Mouse (Mus musculus) heart, adult 2 months (tissue): ENCODE measurements around the gene Spcs3.

ENCODE experiments used
- CTCF ChIP-seq: fragments of 200-600 bp; IDR thresholded peaks from 2 replicates; pipeline ENCODE4 v1.8.1; 2022; ENCODE audit warnings: antibody characterized with exemption, mild to moderate bottlenecking, moderate library complexity
- EP300 ChIP-seq: fragments of 200-500 bp; IDR thresholded peaks from 2 replicates; pipeline ENCODE4 v1.6.1; 2011; ENCODE audit warnings: low read depth, low read length, control low read depth; ENCODE audit not compliant: insufficient read depth
- POLR2A ChIP-seq: fragments of 200-500 bp; IDR thresholded peaks from 2 replicates; pipeline ENCODE4 v1.6.1; 2011; ENCODE audit warnings: mild to moderate bottlenecking, low read depth, low read length, control low read depth; ENCODE audit not compliant: insufficient read depth

DNA sequence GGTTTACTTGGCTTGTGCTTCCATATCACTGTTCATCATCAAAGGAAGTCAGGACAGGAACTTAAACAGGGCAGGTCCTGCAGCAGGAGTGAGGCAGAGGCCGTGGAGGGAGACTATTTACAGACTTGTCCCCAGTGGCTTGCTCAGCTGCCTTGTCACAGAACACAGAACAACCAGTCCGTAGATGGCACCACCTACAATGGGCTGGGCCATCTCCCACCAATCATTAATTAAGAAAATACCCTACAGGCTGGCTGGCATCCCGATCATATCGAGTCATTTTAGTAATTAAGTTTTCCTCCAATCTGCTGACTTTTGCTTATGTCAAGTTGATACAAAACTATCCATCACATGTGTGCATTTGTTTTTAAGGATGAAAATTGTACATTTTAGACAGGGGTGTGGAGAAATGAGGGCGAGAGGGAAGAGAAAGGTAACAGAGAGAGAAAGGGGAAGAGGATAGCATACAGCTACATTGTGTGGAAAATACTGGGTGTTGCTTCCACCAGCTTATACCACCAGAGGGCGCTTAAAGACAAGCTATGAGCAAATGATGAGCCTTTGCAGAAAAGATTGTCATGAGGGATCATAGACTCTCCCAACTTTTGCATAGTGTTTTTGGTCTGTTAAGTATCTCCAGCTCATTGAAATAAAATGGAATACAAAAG is 22.2 kb downstream of the Spcs3 start:
- TF ChIP-seq CTCF (no peak; the same call in 1 of the 2 replicates), POLR2A (no peak), EP300 (no peak)
